Mouse (Mus musculus) urinary bladder, postnatal 25 days (tissue): ENCODE results near the gene Aff1.
A peak's percentile ranks its signal among the peaks of the same experiment; 100 is the strongest.

ENCODE experiments used
- DNase-seq: peaks from one replicate; pipeline ENCODE4 v3.0.0; 2022; ENCODE audit warnings: low spot score

Gene Aff1

GRCm38 (mm10) chr5:103693041-103693641 lies 967 bp downstream of the Aff1 start:
- peak; percentile 15 for DNase-seq

GRCm38 (mm10) chr5:103694094-103694493 lies 1.9 kb downstream of the Aff1 start:
- no peak for DNase-seq

DNA sequence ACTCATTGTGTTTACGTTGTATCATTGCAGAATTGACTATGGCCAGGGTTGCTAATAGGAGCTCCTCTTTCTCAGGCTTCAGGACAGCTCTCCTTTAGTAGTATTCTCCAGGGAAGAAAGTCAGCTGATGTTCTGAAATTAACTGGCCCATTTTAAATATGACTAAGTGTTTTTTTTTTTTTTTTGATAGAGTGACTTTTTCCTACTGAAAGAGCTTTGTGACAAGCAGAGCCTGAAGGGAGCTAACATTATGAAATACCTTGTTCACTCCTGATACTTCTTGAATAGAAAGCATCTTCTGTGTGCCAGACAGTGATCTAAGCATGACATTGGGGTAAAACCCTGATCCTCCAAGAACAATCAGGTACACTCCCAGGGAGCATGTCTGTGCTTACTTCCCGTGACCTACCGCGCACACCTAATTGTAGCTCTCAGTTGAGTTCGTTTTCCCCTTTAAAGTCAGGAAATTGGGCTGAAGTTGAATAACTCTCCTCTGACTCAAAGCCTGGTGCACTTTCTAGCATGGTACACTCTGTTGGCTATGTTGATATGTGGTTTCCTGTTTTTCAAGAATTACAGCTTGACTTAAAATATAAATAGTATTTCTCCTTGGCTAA lies 5.8 kb downstream of the Aff1 start:
- no peak for DNase-seq

GRCm38 (mm10) chr5:103698577-103698976 lies 6.4 kb downstream of the Aff1 start:
- DNase-seq, result no peak

DNA sequence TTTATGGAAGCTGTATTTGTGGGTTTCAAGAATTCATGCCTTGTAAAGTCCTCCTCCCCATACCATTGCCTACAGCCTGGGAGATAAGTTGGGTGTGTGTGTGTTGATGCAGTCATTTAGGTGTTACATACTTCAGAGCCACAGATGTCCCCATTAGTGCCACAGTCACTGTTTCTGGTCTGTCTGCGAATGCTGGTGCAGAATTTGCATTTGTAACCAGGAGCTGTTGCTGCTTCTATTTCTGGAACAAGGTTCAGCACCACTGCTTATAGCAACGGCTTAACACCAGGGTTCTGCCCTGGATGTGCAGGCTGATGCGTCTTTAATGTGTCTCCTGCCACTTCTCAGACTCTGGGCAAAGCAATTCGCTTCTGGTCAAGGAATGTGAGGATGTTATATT lies 7.4 kb downstream of the Aff1 start:
- DNase-seq, result no peak

GRCm38 (mm10) chr5:103700661-103701060 lies 8.5 kb downstream of the Aff1 start:
- DNase-seq, result no peak

- no peak for DNase-seq
These were observed 9.3 kb downstream of the Aff1 start for GRCm38 (mm10) chr5:103701466-103701865.

- DNase-seq, result no peak
These were observed 10.4 kb downstream of the Aff1 start for GRCm38 (mm10) chr5:103702527-103702926.

- DNase-seq, result no peak
These were observed 13.2 kb downstream of the Aff1 start for GRCm38 (mm10) chr5:103705331-103705730.

- DNase-seq, result no peak
These were observed 13.7 kb downstream of the Aff1 start for GRCm38 (mm10) chr5:103705874-103706273.

DNA sequence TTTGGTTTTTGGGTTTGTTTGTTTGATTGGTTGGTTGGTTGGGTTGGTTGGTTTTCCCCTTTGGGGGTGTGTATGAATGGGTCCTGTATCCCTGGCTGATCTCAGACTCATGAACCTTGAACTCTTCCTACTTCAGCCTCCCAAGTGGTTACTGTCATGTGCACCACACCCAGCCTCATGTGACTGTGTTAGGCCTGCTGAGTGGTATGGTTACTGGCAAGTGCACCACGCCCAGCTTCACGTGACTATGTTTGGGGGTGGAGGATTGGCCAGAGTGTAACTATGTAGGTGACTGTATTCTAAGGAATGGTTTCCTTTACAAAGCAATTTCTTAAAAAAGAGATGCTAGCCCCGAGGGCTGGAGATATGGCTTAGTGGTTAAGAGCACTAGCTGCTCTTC lies 16.9 kb downstream of the Aff1 start:
- no peak for DNase-seq

DNA sequence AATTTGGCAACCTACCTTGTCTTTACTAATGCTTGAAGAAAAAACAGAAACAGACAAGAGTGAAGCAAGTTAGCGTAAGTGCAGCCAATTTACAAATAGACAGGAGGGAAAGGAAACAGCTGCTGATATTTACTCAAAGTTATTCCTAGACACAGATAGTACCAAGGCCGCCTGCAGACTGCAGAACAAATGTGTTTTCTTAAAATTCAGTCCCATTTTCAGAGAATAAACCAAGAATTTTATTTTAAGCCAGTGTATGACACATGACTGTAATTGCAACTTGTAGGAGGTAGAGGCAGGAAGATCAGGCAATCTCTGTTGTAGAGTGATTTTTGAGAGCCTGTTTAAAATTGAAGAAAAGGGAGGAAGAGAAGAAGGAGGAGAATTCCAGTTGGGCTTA lies 19.7 kb downstream of the Aff1 start:
- no peak for DNase-seq

DNA sequence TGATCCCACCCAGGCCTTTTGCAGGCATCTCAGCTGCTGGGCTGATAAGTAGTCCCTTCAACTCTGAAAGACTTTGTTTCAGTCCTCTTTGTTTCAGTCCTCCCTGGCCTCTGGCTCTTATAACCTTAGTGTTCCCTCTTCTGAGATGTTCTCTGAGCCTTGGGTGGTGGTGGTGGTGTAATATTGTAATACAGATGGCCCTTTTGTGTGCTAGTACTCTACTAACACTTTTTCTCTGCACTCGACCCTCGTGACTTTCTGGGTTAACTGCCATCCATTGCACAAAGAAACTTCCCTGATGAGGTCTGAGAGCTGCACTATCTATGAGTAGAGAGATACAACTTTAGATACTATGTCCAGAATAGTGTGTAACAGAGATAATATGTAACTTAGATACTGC lies 21.2 kb downstream of the Aff1 start:
- no peak for DNase-seq

DNA sequence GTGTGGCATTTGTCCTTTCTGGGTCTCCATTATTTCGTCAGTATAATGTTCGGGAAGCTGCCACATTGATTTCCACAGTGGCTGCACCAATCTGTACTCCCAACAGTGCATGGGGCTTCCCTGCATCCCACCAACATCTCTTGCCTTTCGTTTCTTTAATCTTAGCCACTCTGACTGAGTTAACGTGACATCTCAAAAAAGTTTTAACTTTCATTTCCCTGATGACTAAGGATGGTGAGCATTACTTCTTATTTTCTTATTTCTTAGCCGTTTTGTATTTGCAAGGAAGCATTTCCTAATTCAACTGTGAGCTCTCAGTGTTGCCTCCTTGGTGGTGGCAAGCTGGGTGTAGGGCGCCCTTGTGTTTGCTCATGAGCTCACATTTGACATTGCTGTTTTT lies 22.8 kb downstream of the Aff1 start:
- DNase-seq, result no peak

GRCm38 (mm10) chr5:103716824-103717342 lies 24.7 kb downstream of the Aff1 start:
- DNase-seq, result no peak

- no peak for DNase-seq
These were observed 27.0 kb downstream of the Aff1 start for GRCm38 (mm10) chr5:103719131-103719530.

GRCm38 (mm10) chr5:103719851-103720250 lies 27.7 kb downstream of the Aff1 start:
- DNase-seq, result no peak

- DNase-seq, result no peak
These were observed 28.8 kb downstream of the Aff1 start for GRCm38 (mm10) chr5:103720967-103721366.

DNA sequence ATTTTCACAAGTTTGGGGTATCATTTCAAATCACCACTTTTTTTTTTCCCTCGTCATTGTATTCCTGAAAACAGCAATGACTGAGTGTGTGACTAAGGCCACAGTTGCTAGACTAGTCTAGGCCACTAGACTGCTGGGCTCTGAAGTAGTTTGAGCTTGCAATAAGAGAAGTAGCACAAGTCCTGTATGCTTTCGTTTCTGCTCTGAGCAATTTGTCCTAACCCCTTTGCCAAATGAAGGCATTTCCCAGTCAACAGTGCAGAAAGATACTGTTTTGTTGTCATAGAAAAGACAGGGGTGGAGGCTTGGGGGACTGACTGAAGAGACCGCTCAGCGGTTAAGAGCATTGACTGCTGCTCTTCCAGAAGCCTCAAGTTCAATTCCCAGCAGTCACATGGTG lies 29.3 kb downstream of the Aff1 start:
- DNase-seq, result no peak

DNA sequence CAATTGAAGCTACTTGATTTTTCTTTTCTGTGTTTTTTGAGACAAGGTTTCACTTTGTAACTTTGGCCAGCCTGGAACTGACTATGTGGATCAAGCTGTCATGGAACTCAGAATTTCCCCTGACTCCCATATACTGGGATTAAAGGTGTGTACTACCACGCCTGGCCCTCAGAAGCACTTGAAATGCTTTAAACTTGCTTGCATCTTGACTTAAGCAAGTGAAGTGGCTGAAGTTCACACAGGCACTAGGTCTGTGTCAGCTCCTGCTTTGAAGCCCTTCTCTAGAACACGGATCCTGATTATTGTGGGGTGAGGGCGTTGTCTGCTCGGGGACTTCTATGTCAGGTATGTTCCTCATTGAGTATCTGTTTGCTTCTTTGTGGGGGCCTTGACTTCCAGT lies 30.5 kb downstream of the Aff1 start:
- no peak for DNase-seq

DNA sequence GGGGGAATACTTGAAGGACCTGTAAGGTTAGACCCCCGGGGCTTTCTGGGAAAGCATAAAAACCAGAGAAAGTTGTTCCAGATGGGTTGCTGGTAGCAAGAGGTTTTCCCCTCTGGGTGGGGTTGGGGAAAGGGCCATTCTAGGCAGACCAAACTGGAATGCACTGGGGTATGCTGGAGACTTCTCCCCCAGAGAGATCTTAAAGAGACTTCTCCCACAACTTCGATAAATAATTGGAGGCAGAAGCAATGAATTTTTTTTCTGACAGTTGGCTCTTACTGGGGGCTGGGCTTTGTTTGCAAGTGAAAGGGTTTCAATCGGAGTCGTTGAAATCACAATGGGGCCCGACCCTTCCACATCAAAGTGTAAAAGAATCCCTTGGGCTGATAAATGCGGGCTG lies 32.2 kb downstream of the Aff1 start:
- no peak for DNase-seq

- DNase-seq, result no peak
These were observed 32.6 kb downstream of the Aff1 start for GRCm38 (mm10) chr5:103724823-103725222.

DNA sequence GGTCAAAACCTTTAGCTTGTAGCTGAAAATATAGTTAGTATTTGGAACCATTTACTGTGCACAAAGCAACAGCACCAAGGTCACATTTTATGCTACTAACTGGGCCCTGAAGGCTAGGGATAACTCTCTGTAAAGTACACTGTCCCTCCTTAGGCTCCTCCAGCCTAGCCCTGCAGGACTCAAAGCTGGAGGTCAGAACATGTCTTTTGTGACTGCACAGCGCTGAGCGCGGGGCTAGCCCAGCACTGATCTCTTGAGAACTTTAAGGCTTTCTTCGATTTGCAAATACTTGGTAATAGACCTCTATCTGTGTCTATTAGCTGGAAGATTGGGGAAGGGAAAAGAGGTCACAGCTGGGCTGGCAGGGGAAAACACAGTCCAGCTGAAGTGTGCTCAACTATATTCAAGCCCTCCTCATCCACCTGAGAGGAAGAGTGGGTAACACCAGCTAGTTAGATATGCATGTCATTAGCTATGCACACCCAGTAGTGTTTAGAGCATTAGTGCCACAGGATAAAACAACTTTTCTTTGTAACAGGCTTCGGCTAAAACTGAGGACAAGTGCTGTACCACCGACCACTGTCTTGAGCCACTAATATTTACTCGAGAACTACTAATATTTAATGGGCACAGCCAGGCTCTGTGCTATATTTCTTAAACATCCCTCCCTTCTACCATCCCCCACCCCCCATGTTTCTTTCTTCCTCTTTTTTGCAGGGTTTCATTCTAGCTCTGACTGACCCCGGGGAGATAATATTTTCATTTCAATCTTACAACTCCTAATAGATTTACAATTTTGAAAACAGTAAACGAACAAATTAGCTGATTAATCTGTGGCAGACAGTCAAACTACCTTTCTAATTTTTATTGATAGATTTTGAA lies 33.3 kb downstream of the Aff1 start:
- DNase-seq, result no peak
